Mouse (Mus musculus) lung, adult 18-20 months (tissue): Measurements from ENCODE around the gene Tbc1d19.

Source experiments
- DNase-seq, 2 experiments: peaks; one replicate each; pipeline ENCODE4 v3.0.0; 2022; ENCODE audit warnings: mixed read lengths in 2 of 2

The Tbc1d19 gene

DNA sequence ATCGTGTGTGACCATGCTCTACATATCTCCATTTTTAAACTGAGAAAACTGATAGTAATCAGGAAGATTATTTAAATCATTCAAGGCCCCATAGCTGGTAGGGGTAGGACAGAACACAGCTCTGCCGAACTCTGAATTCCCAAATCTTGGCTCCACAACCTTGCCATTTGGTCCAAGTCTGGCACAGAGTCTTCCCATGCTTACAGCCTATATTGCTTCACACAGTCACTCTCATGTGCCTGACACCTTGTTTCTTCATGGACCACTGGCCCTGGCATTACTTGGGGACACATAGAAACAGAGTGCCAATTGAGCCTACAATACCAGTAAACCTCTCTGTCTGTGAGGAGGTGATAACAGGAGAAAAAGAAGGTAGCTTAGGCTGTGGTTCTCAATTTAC is 111.0 kb downstream of the Tbc1d19 start:
- no peak for DNase-seq

DNA sequence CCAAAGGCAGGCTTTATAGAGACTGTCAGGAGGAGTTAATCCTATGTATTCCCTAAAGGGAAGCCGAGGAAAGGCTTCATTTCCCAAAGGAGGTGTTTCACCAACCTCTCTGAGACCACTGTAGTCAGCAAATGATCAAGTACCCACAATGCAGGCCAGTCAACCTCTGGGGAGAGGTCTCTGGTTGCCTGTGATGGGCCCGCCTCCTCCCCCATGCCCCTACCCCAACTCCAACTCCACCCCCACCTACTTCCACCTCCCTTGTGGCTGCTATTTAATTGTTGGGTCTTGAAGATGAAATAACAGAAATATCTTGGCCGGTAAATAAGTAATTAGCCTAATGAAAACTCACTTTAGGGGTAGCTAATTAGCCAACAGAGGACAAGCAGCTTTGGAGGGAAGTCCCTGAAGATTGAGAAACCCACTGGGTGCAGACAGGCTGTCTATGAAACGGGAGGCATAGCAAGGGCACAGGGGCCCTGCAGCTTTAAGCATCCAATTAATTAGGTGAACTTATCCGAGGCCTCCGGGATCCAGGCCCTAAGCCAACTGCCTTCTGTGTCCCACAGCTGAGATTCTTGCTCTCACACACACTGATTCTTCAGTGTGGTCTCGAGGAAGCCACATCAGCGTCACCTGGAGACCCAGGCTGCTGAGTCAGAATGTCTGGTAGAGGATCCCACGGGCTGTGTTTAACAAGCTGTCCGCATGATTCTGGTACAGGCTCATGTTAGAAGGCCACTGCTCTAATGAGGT is 112.9 kb downstream of the Tbc1d19 start:
- no peak for DNase-seq

DNA sequence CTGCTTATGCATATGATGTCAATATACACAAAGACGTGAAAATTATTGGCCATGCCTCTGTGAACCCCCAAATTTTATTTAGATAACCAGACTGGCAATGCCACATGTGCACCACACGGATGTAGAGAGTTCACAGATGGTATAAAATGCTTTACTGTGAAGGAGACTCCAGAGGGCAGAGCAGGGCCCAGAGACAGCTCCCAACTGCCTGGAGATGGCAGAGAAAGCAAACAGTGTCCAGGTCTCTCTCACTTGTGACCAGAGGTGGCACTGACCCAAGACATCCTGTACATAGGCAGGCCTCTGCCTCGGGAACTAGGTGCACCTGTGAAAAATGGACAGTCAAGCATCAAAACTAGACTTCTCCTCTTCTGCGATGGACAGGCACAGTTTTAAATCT is 114.6 kb downstream of the Tbc1d19 start:
- no peak for DNase-seq

DNA sequence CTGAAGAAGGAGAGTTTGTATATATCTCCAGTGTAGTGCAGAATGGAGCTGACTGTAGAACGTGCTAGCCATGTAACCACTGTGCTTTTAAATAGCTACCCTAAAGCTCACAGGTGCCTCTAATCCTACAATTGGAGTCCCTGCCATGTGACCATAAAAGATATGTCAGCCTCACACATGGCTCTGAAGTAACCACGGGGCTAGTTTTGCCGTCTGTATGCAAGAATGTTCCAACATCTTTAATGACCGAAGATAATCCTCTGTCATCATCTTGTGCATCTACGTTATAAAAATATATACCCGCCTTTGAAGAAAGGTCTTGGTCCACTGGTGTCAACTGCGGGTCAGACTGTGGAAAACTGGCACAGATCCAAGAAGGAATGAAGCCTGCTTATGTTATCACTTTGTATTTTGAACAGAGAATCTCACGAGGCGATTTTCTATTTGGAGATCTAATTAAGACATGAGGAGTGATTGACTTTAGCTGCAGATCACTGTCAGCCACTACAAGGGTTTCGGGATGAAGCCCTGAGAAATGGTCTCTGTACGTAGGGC is 117.0 kb downstream of the Tbc1d19 start:
- DNase-seq, result no peak

DNA sequence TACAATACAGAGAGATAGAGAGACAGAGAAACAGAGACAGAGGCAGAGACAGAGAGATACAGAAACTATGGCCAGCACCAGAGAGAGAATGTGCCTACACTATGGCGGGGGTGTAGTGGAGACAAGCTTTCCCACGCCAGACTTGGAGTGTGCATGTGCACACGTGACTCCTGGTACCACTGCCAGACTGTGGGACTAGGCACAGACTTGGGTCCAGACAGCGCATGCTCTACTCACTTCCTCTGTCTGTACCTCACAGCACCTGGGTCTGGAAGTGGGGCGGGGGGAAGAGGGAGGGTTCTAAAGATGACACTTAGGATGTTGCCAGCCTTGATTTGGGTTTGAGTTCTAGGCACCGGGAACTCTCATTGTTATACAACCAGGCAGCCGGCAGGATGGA is 118.5 kb downstream of the Tbc1d19 start:
- no peak for DNase-seq

DNA sequence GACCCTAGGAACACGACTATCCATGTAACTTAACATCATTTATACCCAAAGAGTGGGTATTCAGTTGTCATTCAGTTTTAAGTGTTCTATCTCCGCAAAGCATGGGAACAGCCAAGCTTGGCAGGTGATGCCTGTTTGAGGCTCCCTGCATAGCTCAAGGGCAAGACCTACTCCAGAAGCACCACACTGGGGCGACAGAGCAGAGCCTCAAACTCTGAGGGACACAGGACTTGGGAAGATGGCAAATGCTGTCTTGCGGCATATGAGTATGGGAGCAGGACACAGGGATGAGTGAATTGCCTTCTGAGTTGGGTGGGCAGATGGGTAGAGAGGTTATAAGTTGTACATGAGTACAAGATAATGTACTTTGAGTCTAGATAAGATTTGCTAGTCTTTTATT is 119.1 kb downstream of the Tbc1d19 start:
- no peak for DNase-seq

DNA sequence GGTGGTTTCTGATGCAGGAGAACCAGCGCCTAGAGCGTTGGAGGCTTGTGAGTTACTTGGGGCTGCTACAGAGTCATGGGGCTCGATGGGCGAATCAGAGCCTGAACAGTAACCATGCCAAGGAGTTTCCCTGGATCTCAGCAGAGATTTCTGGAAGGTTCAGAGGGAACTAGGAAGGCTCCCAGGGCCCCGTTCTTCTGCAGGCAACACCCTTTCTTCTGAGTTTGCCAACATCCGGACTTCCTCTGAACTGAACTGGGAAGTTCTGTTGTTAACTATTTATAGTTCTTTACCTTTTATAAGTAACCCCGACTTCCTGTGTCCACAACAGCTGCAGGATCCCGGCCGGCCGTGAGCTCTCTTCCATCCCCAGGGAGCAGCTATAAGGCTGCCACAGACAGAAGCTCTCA is 119.8 kb downstream of the Tbc1d19 start:
- peak; percentile 47 to 58 for DNase-seq

DNA sequence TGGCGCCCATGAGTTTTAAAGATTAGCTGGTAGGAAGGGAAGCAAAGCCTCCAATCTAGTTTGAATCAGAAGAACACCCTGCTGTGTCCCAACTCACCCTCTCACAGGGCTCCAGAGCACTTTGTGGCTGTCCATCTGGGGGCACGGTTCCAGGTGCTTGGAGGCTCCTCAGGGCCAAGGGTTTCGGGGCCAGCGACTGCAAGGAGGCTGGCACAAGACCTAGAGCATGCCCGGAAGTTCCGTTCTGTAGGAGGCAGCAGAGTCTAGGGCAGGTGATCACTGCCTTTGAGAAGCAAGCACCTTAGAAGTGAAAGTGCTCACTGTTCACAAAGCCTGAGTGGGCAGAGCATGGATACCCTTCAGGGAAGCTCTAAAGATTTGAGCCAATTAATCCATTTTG is 120.4 kb downstream of the Tbc1d19 start:
- DNase-seq, result peak; percentile 36 to 56

DNA sequence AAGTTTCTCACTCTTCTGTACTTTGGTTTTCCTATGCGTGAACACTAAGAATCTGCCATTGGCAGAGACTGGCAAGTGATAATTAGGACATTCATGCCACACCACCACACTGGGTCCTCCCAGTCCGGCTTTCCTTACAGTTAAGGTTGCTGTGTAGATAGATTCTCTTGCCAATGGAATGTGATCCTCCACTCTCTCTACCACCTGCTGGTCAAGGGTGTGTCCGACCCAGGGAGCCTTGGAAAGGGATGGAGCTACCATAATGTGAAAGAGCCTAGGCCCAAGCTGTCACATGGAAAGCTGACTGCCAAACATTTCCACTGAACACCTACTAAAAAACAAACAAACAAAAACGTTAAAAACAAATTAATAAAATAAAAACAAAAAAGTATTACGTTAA is 121.6 kb downstream of the Tbc1d19 start:
- no peak for DNase-seq

DNA sequence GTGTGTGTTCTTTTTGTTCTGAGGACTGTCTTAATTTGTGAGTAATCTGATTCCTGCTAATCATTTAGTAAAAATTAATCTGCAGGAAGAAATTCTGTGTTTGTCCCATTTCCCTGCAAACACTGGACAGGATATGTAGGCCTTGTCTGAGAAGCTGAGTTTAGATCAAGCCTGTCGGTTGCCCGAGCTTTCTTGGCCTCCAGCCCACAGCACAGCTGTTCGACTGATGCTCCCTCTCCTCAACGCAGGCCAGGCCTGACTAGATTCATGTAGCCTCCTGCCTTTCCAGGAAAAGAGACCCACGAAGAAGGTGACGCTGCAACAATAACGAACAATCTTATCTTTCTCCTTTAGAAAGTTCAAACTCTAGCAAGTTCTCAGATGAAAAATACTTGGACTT is 124.2 kb downstream of the Tbc1d19 start:
- peak; percentile 66 to 74 for DNase-seq

DNA sequence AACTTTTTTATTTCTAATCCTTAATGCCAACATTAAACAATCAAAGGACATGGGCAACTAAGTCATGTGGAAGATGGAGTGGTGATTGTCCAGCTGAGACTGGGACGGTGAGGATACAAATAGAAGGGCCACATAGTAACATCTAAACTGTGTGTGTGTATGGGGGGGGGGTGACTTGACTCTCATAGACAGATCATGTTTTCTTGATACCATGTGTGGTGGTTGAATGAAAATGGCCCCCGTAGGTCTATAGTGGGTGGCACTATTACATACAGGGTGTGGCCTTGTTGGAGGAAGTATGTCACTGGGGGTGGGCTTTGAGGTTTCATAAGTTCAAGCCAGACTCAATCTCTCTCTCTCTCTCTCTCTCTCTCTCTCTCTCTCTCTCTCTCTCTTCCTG is 124.6 kb downstream of the Tbc1d19 start:
- DNase-seq, result no peak

DNA sequence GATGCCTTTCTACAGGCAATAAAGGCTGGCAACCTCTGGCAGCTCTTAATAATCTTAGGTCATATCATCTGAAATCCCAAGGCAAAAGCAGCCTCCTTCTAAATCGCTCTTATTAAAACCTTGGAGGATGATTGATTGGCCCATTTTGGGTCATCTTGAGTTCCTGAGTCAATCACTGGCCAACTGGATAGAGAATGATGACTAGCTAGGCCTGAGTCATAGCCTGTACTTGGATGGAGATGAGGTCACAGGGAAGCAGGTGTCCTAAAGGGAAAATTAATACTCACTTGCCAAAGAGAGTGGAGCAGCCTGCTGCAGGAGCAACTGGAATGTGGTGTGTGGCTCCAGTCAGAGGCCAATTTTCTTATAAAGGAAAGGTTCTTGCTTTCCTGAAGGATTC is 125.4 kb downstream of the Tbc1d19 start:
- no peak for DNase-seq

DNA sequence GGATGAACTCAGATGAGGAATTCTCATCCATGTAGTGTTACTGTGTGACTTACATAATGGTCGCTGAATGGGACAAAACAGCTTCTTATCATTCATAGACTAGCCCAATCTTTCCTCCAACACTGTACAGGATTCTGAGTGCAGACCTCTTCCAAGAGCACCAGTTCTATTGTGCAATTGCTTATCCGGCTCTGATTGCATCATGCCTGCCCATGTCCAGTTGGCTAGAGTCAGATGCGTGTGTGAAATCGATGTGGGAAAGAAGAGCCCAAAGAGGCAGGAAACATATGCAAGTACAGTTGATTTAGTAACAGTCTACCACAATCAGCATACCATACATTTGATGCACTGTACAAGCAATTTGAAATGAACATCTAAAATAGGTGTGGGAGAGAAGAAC is 127.8 kb downstream of the Tbc1d19 start:
- DNase-seq, result peak; percentile 70 to 83

DNA sequence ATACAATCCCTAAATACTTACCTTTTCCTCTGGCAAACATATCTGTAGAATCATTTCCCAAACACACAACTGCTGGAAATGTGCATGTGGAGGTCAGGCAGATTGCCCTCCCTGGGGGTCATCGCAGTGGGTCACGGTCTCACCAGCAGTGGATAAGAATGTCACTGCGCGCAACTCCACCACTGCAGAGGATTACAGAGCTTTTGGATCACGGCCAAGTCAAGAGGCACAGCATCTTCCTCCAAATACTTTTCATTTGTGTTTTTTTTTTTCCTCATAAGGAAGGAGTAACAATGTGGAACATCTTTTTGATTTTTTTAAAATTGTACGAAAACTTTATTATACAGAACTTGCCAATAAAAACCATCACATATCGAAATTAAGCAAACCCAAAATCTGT is 129.6 kb downstream of the Tbc1d19 start:
- DNase-seq, result no peak

DNA sequence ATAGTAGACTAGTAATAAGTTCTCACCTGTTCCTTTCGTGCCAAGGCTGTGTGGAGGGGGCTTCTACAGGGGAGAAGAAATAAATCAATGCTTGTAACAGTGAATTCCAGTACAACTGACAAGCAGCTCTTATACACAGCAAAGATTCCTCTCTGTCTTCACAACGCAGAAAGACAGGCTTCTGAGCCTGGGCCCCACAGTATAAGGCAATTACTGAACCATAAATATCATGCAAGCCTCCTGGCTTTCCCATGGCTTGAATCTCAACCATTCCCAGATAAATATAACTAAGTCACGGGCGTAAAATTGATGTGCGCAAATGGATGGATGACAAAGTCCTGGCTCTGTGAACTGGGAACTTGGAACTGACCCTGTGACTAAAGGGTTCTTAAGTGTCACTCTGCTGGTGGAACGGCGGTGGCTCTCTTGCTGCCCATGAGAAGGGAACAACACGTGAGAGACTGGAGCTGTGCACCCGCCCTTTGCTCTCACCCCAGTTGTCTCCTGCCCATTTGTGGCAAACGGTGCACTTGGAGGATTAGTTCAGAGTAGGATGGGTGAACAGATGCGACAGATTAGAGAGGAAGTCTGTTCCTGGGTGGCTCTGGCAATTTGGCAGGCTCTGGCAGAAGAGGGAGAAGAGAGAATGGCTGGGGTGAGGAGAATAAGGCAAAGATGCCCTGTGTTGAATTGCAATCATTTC is 132.1 kb downstream of the Tbc1d19 start:
- DNase-seq, result no peak

DNA sequence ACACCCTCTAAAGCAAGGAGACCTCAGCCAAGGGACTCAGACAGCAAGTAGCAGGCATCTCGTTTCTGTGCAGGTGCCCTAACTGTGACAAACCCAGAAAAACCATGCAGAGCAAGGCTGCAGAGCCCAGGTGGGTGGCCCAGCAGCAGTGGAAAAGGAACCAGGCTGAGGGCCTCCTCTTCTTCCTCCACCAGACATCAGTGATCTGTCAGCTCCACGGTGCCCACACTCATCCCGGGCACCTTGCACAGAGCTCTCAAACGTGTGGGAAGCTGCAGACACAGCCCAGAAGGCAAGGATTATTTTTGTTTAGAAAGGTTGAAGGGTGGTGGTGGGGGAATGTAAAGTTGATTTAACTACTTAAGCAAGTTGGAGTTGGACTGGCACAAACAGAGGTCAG is 132.9 kb downstream of the Tbc1d19 start:
- DNase-seq, result no peak

DNA sequence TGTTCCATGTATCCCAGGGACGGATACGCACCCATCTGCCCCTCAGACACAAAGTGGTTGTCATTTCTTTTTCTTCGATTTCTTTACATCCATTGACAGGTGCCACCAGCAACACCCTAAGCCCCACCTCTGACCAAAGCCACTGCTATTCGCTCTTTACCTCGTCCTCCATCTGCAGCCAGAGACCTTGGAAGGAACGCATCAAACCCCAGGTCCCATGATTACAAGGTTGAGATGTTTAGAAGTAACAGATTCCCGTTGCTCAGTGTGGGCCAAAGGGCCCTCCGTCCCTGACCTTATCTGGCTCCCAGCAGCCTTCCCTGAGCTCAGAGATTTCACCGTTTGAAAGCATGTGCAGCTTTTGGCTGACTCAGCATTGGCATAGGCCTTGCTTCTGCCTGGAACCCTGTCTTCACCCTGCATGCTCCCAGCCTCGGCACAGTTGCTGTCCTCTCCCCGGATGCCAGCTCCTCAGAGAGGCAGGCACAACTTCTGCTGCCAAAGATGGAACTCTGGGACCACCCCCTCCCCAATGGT is 134.0 kb downstream of the Tbc1d19 start:
- DNase-seq, result no peak

DNA sequence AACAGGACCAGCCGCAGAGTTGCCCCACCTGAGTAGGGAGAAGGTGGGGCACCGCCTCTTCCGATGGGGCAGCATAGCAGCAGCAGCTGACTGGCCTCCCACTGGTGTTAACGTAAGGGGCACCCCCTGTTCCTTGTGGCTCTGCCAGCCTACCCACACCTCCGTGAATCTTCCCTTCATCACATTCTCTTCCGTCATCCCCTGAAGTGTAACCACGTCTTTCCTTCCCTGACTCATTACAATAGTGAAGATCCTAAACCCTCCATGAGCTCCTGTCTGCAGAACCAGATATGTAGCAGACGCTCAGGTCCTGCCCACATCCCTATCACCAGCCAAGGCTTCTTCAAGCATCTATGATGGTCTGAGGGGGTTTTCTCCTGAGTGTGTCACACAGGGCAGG is 137.3 kb downstream of the Tbc1d19 start:
- DNase-seq, result no peak

DNA sequence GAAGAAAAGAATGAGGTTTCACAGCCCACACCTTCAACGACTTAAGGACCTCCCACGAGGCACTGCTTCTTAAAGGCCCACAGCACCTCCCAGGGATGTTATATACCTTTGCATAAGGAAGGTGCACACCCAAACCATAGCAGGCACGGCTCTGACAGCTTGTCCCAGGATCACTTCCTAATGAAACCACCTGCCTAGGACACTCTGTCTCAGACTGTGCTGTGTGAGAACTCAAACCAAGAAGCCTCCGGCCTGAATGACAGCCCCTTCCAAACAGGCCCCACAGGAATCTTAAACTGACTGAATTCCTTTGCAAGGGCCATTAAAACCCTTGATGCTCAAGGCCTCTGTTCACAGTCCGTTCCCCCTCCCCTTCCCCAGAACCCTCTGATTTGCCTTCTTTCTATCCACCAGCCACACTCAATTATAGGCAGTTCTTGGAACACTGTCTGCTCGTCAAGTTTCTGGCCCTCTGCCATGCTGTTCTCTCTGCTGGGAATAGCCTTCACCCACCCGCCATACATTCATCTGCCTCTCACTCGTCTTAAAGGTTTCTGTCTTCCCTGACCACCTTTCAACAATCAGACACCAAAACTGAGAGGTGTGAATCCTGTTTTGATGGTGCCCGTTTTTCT is 138.3 kb downstream of the Tbc1d19 start:
- DNase-seq, result no peak

DNA sequence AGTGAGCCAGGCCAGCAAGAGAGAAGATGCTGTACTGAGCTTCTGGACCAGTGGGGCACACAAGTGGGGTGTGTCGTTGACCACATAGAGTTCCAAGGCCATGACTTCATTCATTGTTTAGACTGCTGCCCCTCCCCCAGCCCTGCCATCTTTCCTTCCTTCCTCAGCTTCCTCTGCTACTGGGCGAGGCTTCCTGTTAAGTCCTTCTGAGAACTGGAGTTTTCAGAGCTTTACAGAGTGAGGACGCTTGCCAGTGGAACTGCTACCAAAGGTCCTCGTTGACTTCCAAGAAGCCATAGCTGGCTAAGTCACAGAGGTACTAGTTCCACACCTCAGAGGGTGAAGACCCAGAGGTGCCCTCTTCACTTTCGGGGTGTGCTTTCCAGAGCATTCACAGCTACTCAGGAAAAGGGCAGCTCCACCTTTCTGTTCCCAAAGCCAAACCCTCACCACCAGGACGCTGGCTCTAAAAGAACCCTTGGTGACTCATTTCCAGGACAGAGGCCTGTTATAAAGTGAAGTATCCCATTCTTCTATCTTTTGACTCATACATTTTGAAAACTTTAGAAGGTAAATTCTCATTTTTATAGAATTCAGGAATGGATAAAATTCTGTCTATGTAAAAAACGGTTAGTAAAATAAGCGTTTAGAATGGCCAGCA is 139.3 kb downstream of the Tbc1d19 start:
- DNase-seq, result peak; percentile 86 to 90

DNA sequence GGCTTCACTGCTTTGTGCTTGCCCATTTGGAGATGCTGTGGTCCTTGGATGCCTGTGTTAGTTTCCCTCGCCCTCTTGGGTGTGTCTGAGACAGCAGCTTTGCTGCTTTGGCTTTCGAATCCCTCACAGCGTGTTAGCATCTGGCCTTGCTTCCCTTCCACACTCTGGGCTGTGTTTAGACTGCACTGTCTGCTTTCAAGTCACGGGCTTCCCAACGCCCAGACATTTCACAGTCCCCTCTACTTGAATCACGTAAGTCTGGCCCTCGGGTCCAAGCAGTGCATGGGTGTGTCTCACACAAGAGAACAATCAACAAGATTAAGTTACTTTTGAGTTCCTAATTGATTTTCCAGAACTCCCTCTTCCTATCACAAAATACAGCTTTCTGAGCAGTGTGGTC is 140.8 kb downstream of the Tbc1d19 start:
- DNase-seq, result peak; percentile 23 to 60

DNA sequence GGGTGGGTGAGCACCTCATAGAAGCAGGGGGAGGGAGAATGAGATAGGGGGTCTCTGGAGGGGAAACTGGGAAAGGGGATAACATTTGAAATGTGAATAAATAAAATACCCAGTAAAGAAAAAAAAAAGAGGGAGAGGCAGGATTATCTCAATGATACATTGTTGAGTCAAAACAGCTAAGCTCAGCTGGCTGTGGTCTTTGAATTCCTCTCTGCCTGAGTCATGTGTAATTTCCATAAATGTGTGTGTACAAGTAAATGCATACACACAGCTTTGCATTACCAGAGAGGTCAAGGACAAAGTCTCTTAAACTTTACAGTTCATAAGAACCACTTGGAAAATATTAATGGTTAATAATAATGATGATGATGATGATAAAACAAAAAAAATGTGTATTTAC is 143.8 kb downstream of the Tbc1d19 start:
- DNase-seq, result no peak
